Mouse (Mus musculus) cerebellum, adult 8-10 months (tissue): ENCODE results near the gene Doc2g.
A peak's percentile ranks its signal among the peaks of the same experiment; 100 is the strongest.
"Not testable (repeated sequence)": the region's sequence is repeated elsewhere in the genome, so short reads cannot be mapped to it uniquely, and the experiment has no call there.

ENCODE experiments used
- DNase-seq: peaks from one replicate; pipeline ENCODE4 v3.0.0; 2022

Gene Doc2g

DNA sequence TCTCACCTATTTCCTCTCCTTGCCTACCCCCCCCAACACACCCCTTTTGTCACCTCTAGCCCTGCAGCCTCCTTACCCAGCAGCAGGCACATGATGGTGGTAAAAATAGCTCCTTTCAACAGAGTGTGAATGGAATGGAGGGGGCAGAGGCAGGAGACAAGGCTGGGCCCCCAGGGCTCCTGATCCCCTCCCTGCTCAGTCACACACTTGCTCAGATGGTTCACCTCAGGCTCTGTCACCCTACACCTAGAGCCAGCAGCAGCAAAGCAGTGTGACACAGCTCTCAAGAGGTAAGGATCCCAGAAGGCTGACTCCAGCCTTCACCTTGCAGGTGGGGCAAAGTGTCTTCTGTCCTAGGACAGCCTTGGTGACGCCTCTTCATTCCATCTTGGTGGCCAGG is at the start of gene Doc2g:
Gene Doc2g, plus strand, starts transcription at position 202 of the 400 bp plus-strand sequence.
- no peak for DNase-seq

- DNase-seq: no peak
These were observed 48.1 kb upstream of the Doc2g start for GRCm38 (mm10) chr19:3955033-3955432.

DNA sequence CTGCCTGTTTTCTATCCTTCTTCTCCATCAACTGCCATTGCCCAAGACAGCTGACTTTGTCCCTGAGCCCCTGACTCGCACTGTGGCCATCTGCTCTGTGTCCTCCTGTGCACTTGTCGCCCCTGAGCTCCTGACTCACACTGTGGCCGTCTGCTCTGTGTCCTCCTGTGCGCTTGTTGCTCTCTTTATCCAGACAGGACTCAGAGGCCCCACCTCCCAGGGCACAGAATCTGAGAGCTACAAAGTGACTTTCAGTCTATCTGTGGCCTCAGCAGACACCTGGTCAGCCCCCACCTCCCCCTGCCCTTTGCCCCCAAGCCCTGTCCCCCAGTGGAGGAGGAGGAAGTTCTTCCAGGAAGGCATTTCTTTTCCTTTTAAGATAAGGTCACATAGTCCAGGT is 47.3 kb upstream of the Doc2g start:
- no peak for DNase-seq

- not testable (repeated sequence) for DNase-seq
These were observed 45.6 kb upstream of the Doc2g start for GRCm38 (mm10) chr19:3957296-3958036.

DNA sequence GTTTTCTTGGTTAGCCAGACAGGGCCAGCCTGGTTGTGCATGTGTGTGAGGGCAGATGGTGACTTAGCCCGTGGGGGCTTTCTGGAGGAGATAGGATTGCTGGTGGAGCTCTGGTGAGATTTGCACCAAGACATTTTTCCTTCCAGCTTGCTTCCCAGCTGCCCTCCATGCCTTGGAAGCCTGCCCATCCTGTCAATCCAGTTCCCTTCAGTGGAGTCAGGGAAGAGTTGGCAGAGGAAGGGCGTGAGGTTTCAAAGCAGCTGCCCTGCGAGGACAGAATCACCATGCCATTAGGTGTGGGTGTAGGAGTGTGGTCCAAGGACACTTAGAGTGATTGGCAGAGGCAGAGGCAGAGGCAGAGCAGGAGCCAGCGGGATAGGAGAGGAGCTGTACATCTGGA is 44.6 kb upstream of the Doc2g start, which contains the start of gene Aldh3b3:
Gene Aldh3b3, plus strand, starts transcription at position 176 of the 400 bp plus-strand sequence.
- no peak for DNase-seq

- DNase-seq: no peak
These were observed 44.1 kb upstream of the Doc2g start for GRCm38 (mm10) chr19:3959030-3959429.

DNA sequence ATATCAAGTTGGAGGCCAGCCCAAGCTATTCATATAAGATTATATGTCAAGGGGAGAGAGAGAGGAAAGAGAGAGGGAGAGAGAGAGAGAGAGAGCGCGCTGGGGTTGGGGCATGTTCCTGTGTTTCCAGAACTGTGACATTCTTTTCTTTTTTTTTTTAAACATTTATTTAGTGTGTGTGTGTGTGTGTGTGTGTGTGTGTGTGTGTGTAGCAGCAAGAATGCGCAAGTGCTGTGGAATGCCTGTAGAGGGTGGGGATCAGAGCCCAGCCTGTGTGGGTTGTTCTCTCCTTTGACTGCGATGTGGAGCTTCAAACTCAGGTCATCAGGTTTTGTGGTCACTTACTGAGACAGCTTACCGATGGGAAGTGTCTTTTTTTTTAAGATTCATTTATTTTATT is 42.9 kb upstream of the Doc2g start:
- no peak for DNase-seq

- not testable (repeated sequence) for DNase-seq
These were observed 41.3 kb upstream of the Doc2g start for GRCm38 (mm10) chr19:3961805-3962204.

GRCm38 (mm10) chr19:3962469-3962868 is 40.6 kb upstream of the Doc2g start:
- no peak for DNase-seq

DNA sequence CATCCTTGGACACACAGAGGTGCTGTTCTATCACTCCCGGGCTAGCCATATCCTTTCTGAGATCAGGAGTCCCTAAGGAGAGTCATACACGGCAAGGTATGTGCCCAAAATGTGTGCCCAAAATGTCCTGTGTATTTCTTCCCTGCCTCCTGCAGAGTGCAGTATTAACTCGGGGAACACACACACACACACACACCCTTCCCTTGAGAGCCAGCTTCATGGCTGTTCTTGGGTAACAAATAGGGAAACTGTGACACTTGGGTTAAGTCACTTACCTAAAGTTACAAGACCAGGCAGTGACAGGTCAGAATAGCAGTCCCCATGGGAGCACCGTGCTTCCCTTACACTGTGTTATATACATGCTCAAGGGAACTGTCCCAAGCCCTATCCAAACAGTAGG is 39.1 kb upstream of the Doc2g start:
- no peak for DNase-seq

GRCm38 (mm10) chr19:3966330-3967075 is 36.6 kb upstream of the Doc2g start:
- no peak for DNase-seq

GRCm38 (mm10) chr19:3967258-3967657 is 35.9 kb upstream of the Doc2g start:
- no peak for DNase-seq

- no peak for DNase-seq
These were observed 30.9 kb upstream of the Doc2g start, which contains the start of gene Aldh3b2 for GRCm38 (mm10) chr19:3972229-3972628. TSS of gene Aldh3b2 (plus strand) at chr19:3972328.

DNA sequence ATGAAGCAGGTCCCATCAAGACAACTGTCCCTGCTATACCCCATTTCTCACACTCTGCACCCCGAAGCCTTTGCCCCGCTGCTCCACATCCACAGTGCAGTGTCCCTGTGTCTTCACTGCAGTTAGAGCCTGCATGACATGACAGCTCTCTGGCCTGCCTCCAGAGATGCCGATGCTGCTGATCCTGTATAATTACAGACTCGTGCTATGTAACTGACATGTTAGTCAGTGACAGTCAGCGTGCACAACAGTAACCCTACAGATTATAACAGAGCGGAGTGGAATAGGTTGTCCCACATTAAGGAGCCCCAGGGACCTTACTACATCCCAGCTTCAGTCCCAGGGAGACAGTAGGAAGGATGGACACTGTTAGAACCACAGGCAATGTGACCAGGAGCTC is 28.5 kb upstream of the Doc2g start:
- DNase-seq: not testable (repeated sequence)

DNA sequence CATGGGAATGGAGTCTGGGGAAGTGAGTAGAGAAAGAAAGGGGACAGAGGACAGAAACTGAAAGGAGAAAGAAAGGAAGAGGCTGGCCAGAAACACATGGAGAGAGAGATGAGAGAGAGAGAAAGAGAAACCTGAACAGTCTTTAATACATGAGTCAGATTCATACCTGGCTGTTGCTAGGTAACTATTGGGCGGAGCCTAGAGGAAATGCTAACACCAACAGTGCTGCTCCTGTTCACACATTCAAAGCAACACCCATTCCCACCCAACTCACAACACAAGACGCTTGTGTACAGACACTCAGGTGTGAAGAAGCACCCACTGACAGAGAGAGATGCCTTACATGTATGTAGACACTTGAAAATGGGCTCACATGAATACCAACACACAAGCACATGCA is 27.2 kb upstream of the Doc2g start:
- DNase-seq: no peak

DNA sequence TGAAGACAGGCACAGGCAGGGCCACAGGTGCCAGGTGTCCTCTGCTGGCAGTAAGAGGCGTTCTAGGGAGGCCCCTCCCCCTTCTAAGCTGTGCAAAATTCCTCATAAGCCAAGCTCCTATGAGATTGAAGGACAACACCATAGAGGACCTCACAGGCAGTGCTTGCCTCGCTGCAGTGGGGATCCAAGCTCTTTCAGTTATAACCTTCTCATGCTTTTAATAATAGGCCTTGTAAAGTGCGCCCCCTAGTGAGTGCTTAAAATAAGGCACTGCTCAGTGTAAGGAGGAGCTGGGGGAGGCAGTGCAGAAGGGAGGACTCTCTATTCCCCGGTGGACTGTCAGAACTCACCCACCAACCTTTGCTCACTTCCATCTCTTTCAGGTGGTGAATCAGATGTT is 22.8 kb upstream of the Doc2g start:
- peak; percentile 83 for DNase-seq

DNA sequence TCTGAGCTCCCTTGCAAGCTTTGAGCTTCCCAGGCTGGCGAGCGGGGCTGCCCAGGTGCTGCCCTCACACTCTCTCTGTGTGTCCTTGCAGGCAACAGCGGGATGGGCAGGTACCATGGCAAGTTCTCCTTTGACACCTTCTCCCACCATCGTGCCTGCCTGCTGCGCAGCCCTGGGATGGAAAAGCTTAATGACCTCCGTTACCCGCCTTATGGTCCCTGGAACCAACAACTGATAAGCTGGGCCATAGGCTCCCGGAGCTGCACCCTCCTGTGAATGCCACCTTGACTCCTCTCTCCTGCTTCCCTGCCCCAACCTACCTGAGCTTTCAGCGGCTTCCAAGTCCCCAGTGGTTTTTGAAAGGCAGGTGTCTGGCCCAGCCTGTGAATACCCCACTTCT is 22.2 kb upstream of the Doc2g start:
- no peak for DNase-seq

- no peak for DNase-seq
These were observed 19.4 kb upstream of the Doc2g start for GRCm38 (mm10) chr19:3983527-3984200.

DNA sequence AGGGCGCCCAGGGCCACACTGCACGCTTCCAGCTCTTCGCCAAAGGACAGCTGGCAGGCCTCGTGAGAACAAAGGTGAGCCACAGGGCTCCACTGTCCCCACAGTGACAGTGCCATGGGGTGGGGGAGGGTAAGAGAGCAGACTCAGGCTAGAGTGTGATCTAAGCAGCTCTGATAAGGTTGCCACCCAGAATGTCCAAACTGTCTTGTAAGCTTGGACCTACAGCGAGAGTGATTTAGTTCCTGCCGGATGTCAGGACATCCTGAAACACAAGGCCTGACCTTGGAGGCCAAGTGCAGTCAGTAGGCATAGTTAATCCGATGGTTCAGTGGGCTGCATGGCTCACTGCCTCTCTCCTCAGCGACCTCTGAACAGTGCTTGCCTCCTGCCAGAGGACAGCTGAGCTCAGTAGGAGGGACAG is 17.8 kb upstream of the Doc2g start:
- DNase-seq: no peak

- DNase-seq: no peak
These were observed 16.8 kb upstream of the Doc2g start, which contains the start of gene Acy3 for GRCm38 (mm10) chr19:3986334-3986733. TSS of gene Acy3 (plus strand) at chr19:3986570.

- DNase-seq: no peak
These were observed 15.0 kb upstream of the Doc2g start for GRCm38 (mm10) chr19:3988066-3988465.

DNA sequence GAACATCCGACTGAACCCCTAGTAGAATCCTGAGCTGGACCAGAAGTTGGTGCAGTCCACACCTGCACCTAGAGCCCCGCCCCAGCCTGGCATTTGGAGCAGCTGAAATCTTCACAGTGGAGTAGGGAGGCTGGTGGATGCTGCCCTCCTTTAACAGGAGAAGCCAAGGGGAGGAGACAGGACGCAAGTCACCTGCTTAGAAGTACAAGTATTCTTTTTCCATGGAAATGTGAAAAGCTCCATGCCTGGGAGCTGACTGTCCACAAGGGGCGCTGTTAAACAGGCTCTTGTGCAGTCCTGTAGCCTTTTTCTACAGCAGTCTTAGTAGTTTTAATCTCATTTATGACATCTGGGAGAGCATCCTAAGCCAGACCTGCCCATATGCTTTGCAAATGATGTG is 14.4 kb upstream of the Doc2g start:
- DNase-seq: no peak

- DNase-seq: no peak
These were observed 12.3 kb upstream of the Doc2g start for GRCm38 (mm10) chr19:3990804-3991203.

DNA sequence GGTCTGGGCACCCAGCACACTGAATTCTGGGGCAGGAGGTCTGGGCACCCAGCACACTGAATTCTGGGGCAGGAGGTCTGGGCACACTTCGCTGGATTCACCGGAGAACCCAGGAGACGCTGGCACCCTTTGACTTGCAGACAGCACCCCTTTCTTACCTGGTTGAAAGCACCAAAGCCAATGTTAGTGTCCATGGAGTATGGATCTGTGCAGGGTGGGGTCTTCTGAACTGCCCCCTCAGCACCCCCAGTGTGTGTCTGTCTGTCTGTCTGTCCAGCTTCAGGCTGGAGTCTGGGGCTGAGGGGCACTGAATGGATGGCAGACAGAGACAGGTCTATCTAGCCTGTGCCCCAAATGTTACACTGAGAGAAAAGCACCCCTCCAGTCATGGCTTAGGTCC is 11.6 kb upstream of the Doc2g start:
- no peak for DNase-seq
